Mouse (Mus musculus): Measurements from ENCODE around the gene Oas1g.
"Not testable (repeated sequence)": the region's sequence is repeated elsewhere in the genome, so short reads cannot be mapped to it uniquely, and the experiment has no call there.

- TF ChIP-seq CTCF (IDR thresholded peaks at IDR 0.05; ENCODE audit: low read depth, low read length); POLR2A (IDR thresholded peaks at IDR 0.05; ENCODE audit: borderline replicate concordance, low read depth, low read length): not testable (repeated sequence)
These were observed 26.8 kb upstream of the Oas1g start, which contains the start of gene Oas1d for GRCm38 (mm10) chr5:120914204-120914603.

Measured in bone marrow macrophage, adult 2 months (primary cell).